Mouse (Mus musculus) E14TG2a.4 (cell line): ENCODE measurements around the gene Htt.

ENCODE experiments used
- H3K27me3 ChIP-seq: 2 replicates; pipeline ENCODE4 v1.6.1; 2014; ENCODE audit warnings: low read length, control low read depth; ENCODE audit not compliant: insufficient read depth
- H3K36me3 ChIP-seq: 2 replicates; pipeline ENCODE4 v1.6.1; 2014; ENCODE audit warnings: low read length, control low read depth; ENCODE audit not compliant: insufficient read depth
- H3K4me1 ChIP-seq: replicated peaks from 2 replicates; pipeline ENCODE4 v1.6.1; 2014; ENCODE audit warnings: low read depth, low read length, control low read depth
- H3K4me3 ChIP-seq: replicated peaks from 2 replicates; pipeline ENCODE4 v1.5.1; 2014; ENCODE audit warnings: mild to moderate bottlenecking, low read length
- H3K9me3 ChIP-seq: 2 replicates; pipeline ENCODE4 v1.6.1; 2014; ENCODE audit warnings: low read length, control low read depth
- CTCF ChIP-seq: conservative IDR thresholded peaks from 2 replicates; pipeline ENCODE4 v1.5.1; 2014; ENCODE audit warnings: low read length
- NANOG ChIP-seq: IDR thresholded peaks from 2 replicates; pipeline ENCODE4 v1.6.1; 2014; ENCODE audit warnings: borderline replicate concordance, low read length, mixed read lengths
- POU5F1 ChIP-seq: IDR thresholded peaks from 2 replicates; pipeline ENCODE4 v1.6.1; 2014; ENCODE audit warnings: low read length, borderline replicate concordance

Gene Htt

GRCm38 (mm10) chr5:34950486-34951160, 189.1 kb downstream of the Htt start:
- H3K4me3 ChIP-seq: peak overlapping the region; percentile 94; the same call in 1 of the 2 replicates
- H3K4me1 ChIP-seq: peaks cover 15% of the 10 kb centered on the region
- TF ChIP-seq NANOG: no peak
- no peak for TF ChIP-seq POU5F1
- no peak for TF ChIP-seq CTCF
- H3K36me3 ChIP-seq: no peaks in the 10 kb centered on the region
- no peaks in the 10 kb centered on the region for H3K9me3 ChIP-seq
- peaks cover 20% of the 10 kb centered on the region for H3K27me3 ChIP-seq

DNA sequence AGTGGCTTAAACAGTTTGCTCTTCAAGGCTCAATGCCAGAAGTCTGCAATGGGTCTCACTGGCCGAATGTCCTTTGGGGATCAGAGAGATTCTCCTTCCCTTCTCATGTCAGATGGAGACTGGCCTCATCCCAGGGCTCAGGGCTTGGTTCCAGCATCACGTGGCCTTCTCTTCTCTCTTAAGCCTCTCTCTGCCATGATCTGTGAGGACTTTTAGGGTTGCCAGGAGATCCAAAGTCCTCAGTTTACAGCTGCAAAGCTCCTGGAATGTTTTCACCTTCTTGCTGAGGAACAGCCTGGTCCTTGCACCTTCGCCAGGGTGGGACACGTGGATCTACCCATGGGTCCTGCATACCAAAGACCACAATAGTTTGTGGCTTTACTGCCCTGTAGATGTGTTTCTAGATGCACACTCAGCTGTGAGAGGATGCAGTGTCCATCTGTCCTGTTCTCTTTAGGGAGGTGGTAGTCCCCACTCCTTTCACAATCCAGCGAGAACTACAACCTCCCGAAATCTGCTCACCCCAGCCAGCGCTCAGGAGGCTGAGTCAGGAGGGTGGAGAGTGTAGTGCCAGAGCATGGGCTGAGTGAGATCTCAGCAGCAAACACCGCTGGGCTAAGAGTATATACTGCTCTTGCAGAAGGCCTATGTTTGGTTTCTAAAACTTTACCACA, 189.8 kb downstream of the Htt start:
- H3K27me3 ChIP-seq: peaks cover 20% of the 10 kb centered on the region

GRCm38 (mm10) chr5:34954508-34954907, 193.0 kb downstream of the Htt start:
- TF ChIP-seq NANOG: no peak
- no peak for TF ChIP-seq POU5F1
- TF ChIP-seq CTCF: no peak
- H3K9me3 ChIP-seq: no peaks in the 10 kb centered on the region
- peaks cover 11% of the 10 kb centered on the region for H3K27me3 ChIP-seq
- peaks cover 23% of the 10 kb centered on the region for H3K4me1 ChIP-seq
- no peaks in the 10 kb centered on the region for H3K36me3 ChIP-seq
- H3K4me3 ChIP-seq: no peak overlapping the region

More for the DNA sequence above, 189.8 kb downstream of the Htt start:
- Histone ChIP-seq H3K4me1 (peaks cover 15% of the 10 kb centered on the region), H3K9me3 (no peaks in the 10 kb centered on the region), H3K4me3 (no peak overlapping the region), H3K36me3 (no peaks in the 10 kb centered on the region)
- no peak for TF ChIP-seq POU5F1

- H3K4me1 ChIP-seq: peaks cover 15% of the 10 kb centered on the region
- H3K36me3 ChIP-seq: no peaks in the 10 kb centered on the region
- no peak overlapping the region for H3K4me3 ChIP-seq
- no peaks in the 10 kb centered on the region for H3K9me3 ChIP-seq
- peaks cover 12% of the 10 kb centered on the region for H3K27me3 ChIP-seq
- TF ChIP-seq NANOG: no peak
- TF ChIP-seq POU5F1: no peak
- TF ChIP-seq CTCF: no peak
Measured at GRCm38 (mm10) chr5:34955630-34956029, 194.1 kb downstream of the Htt start.

- TF ChIP-seq NANOG: no peak
- TF ChIP-seq POU5F1: no peak
- no peak for TF ChIP-seq CTCF
- Histone ChIP-seq H3K36me3 (no peaks in the 10 kb centered on the region), H3K9me3 (no peaks in the 10 kb centered on the region), H3K4me1 (peaks cover 12% of the 10 kb centered on the region; the same call in 1 of the 2 replicates), H3K27me3 (peaks cover 6% of the 10 kb centered on the region), H3K4me3 (no peak overlapping the region)
Measured at GRCm38 (mm10) chr5:34956151-34956550, 194.6 kb downstream of the Htt start.

DNA sequence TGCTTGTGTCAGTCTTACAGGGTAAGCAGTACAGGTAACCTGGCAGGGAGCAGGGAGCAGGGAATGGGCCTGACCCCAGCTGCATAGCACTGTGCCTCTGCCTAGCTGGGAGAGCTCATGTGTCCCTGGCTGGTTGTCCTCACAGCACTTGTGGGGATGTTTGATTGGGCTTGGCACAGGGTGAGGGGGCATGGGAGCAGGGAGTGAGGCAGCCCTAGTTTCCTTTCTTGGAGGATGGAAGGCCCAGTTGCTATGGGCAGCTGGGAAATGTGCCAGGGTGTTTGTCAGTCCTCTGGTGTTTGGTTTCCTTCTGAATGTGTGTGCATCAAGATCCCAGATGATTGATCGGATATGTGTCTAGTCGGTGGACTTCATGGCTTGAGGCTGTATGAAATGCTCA, 195.5 kb downstream of the Htt start:
- no peak overlapping the region for H3K4me3 ChIP-seq
- H3K36me3 ChIP-seq: no peaks in the 10 kb centered on the region
- 0 out of 2 replicates have a peak, but pooled peaks cover 3% of the 10 kb centered on the region for H3K27me3 ChIP-seq
- no peaks in the 10 kb centered on the region for H3K9me3 ChIP-seq
- peaks cover 12% of the 10 kb centered on the region; the same call in 1 of the 2 replicates for H3K4me1 ChIP-seq
- no peak for TF ChIP-seq CTCF
- no peak for TF ChIP-seq NANOG
- no peak for TF ChIP-seq POU5F1

GRCm38 (mm10) chr5:34960021-34960420, 198.5 kb downstream of the Htt start:
- no peaks in the 10 kb centered on the region for H3K9me3 ChIP-seq
- peaks cover 16% of the 10 kb centered on the region; the same call in 1 of the 2 replicates for H3K4me1 ChIP-seq
- 0 out of 2 replicates have a peak, but pooled peaks cover 3% of the 10 kb centered on the region for H3K27me3 ChIP-seq
- H3K4me3 ChIP-seq: no peak overlapping the region
- peaks cover 4% of the 10 kb centered on the region for H3K36me3 ChIP-seq
- TF ChIP-seq CTCF (no peak), POU5F1 (no peak), NANOG (no peak)
